Mouse (Mus musculus) thymus, adult 18-20 months (tissue): ENCODE results near the gene Cbr4.

ENCODE experiments used
- DNase-seq, 2 experiments: peaks; one replicate each; pipeline ENCODE4 v3.0.0; 2022; ENCODE audit warnings: mixed read lengths in 2 of 2

Gene Cbr4

DNA sequence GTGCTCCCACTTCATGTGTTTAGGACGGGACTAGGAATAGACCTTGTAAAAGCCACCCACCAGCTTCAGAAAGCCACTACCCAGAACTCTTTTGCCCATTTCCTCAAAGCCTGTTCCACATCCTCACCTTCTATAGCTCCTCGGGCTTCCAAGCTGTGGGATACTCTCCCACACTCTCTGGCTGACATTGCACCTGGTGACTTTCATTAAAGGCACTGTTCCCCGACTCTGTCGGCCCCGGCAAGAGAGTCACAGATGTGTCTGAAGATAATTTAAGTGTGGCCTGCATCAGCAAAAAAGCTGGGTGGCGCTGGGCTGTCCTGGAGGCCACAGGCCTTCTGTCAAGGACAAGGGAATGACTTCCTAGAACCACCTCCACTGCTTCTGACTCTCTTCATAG lies 64.7 kb downstream of the Cbr4 start:
- DNase-seq, result no peak

DNA sequence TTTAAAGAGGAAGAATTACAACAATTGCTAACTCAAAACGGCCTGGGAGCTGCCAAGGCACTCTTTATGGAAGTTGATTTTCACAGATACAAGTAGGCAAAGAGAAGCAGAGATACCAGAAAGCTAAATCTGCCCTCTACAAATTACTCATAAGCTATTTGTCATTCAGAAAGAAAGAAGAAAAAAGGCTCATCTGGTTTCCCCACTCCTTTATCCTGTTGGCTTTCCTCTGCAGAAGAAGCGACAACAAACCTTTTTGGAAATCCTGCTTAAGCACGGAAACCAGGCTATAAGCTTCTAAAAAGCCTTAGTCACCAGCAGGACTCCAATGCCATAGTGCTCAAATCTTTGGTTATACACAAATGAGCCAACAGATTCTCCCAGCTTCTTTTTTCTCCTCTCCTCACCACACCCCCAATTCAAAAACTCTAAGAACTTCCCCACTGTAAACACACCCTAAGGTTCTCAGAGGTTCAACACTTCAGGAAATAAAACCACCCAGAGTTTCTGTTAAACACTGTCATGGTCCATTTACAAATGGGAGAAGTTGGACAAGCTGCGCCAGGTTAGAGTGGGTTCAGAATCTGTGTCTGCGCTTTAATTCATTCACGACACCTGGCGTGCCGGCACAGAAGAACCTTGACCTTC lies 65.3 kb downstream of the Cbr4 start:
- no peak for DNase-seq

DNA sequence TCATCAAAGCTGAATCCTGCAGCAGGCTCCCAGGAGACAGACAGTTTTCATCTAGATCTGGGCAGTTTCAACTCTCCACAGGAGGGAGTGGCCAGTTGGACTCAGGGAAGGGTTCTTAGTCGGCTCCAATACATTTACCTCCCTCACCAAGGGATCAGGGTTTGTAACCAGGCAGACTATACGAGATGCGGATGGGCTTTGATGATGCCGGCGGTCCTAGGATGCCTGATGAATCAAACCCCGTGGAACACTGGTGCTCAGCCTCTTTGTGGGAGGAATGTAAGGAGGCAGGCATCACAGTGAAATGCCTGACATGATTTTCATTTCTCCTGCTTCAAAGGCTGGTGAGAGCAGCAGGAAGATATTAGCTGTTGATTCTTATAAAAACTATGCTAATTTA lies 67.8 kb downstream of the Cbr4 start:
- no peak for DNase-seq

DNA sequence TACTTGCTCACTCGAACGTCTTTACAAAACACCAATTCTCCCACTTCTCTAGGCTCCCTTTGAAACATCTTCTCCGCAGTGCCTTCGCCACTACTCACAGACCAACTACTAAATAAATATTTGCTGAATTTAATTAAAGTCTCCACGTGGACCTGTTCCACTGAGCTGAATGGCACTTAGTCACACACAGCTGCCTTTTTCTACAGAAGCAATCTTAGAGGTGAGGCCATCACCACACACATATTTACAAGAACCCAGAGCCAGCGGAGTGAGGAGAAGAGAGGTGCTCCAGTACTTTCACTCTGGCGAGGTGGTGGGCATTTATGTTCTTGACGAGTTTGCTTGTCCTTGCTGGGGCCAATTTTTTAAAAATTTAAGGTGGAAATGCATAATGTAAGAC lies 68.7 kb downstream of the Cbr4 start:
- DNase-seq, result no peak
